Mouse (Mus musculus): ENCODE data around the gene Rap1gap. TPM values are rescaled to one million over a fixed set of nuclear protein-coding genes. Genes with fewer than 3 reads are reported as not detected.

Gene Rap1gap
- total and polyA plus RNA-seq, 3 experiments = 7.7 to 42.6 TPM; not detected in 1

GRCm38 (mm10) chr4:137778397-137779184, 114.1 kb downstream of the Rap1gap start:
- Histone ChIP-seq H3K9me3 (replicated peaks; ENCODE audit: insufficient read depth, low read length) (no peaks in the 10 kb centered on the region), H3K36me3 (ENCODE audit: control insufficient read depth in 1 of 2, insufficient read depth in 2 of 2, low read length in 2 of 2) (no peaks in the 10 kb centered on the region), H3K79me2 (ENCODE audit: control insufficient read depth, insufficient read depth, low read length, poor library complexity) (no peaks in the 10 kb centered on the region), H3K9ac (ENCODE audit: control insufficient read depth, low read depth, low read length, poor library complexity, severe bottlenecking) (no peak overlapping the region), H3K4me3 (ENCODE audit: control insufficient read depth in 1 of 2, insufficient read depth in 1 of 2, low read depth in 2 of 2, low read length in 2 of 2) (no peak overlapping the region), H3K27ac (ENCODE audit: control insufficient read depth, low read depth, low read length) (no peak overlapping the region), H3K4me1 (ENCODE audit: control insufficient read depth in 1 of 2, insufficient read depth in 2 of 2, low read length in 2 of 2) (no peaks in the 10 kb centered on the region), H3K27me3 (ENCODE audit: control insufficient read depth in 1 of 2, insufficient read depth in 2 of 2, low read length in 2 of 2) (no peaks in the 10 kb centered on the region)
- DNase-seq (ENCODE audit: low read depth, low spot score) = no peak
- TF ChIP-seq TAL1 (IDR thresholded peaks at IDR 0.05; ENCODE audit: low read length) = no peak
- TF ChIP-seq USF2 (IDR thresholded peaks at IDR 0.05; ENCODE audit: borderline replicate concordance in 1 of 2, insufficient read depth in 1 of 2, low read depth in 1 of 2, low read length in 2 of 2) = no peak
- TF ChIP-seq USF1 (IDR thresholded peaks at IDR 0.05; ENCODE audit: low read depth, low read length) = no peak
- TF ChIP-seq CHD2 (IDR thresholded peaks at IDR 0.05; ENCODE audit: low read length) = no peak
- TF ChIP-seq CTCF (IDR thresholded peaks at IDR 0.05 in 2 of 3, conservative IDR thresholded peaks at IDR 0.05 in 1 of 3; ENCODE audit: control insufficient read depth in 1 of 3, insufficient read depth in 1 of 3, low read depth in 2 of 3, low read length in 3 of 3, poor library complexity in 1 of 3, severe bottlenecking in 1 of 3) = no peak
- TF ChIP-seq MAZ (IDR thresholded peaks at IDR 0.05; ENCODE audit: low read depth, low read length) = no peak
- no peak for TF ChIP-seq RCOR1 (IDR thresholded peaks at IDR 0.05; ENCODE audit: low read depth, low read length)
- TF ChIP-seq MEF2A (IDR thresholded peaks at IDR 0.05; ENCODE audit: extremely low read depth, insufficient replicate concordance, low read depth, low read length, poor library complexity, severe bottlenecking) = no peak
- no peak for TF ChIP-seq RAD21 (IDR thresholded peaks at IDR 0.05; ENCODE audit: low read depth, low read length)
- no peak for TF ChIP-seq POLR2AphosphoS5 (IDR thresholded peaks at IDR 0.05; ENCODE audit: borderline replicate concordance, low read depth, low read length)
- TF ChIP-seq CHD1 (IDR thresholded peaks at IDR 0.05; ENCODE audit: low read depth, low read length) = no peak
- TF ChIP-seq ZMIZ1 (IDR thresholded peaks at IDR 0.05; ENCODE audit: low read depth, low read length) = no peak
- TF ChIP-seq UBTF (IDR thresholded peaks at IDR 0.05; ENCODE audit: borderline replicate concordance, insufficient read depth, low read depth, low read length) = no peak
- no peak for TF ChIP-seq ZC3H11A (IDR thresholded peaks at IDR 0.05; ENCODE audit: low read depth, low read length)
- no peak for TF ChIP-seq GABPA (IDR thresholded peaks at IDR 0.05; ENCODE audit: low read depth, low read length)
- no peak for TF ChIP-seq E2F4 (IDR thresholded peaks at IDR 0.05; ENCODE audit: borderline replicate concordance, low read depth, low read length)
- no peak for TF ChIP-seq KAT2A (conservative IDR thresholded peaks at IDR 0.05; ENCODE audit: low read depth, low read length)
- no peak for TF ChIP-seq HCFC1 (IDR thresholded peaks at IDR 0.05; ENCODE audit: low read depth, low read length)
- TF ChIP-seq ELF1 (IDR thresholded peaks at IDR 0.05; ENCODE audit: low read depth, low read length) = no peak
- TF ChIP-seq EP300 (IDR thresholded peaks at IDR 0.05; ENCODE audit: low read depth in 1 of 2, low read length in 2 of 2) = no peak

Other genes with a start within 250 kb of the Rap1gap start
- gene Cela3b, start 234.2 kb upstream of the Rap1gap start, total RNA-seq (2012; rRNA removed) = not detected in 2 replicates
- gene Cela3b, start 234.2 kb upstream of the Rap1gap start, polyA plus RNA-seq (2012; ENCODE audit: insufficient read depth in 1 of 2, insufficient read length in 2 of 2, low read depth in 1 of 2, low replicate concordance in 2 of 2, missing spikeins in 1 of 2) = not detected
- gene 1700013G24Rik, start 211.4 kb upstream of the Rap1gap start, total RNA-seq (2012; rRNA removed) = not detected in 2 replicates
- gene 1700013G24Rik, start 211.4 kb upstream of the Rap1gap start, polyA plus RNA-seq (2012; ENCODE audit: insufficient read depth in 1 of 2, insufficient read length in 2 of 2, low read depth in 1 of 2, low replicate concordance in 2 of 2, missing spikeins in 1 of 2) = not detected
- gene Hspg2, start 196.0 kb upstream of the Rap1gap start, total RNA-seq (2012; rRNA removed) = 0.04 TPM in 1 of 2 replicates, not detected in the other
- under 1 TPM in 1 of 2 experiments, not detected in 1; 0.04 TPM for gene Hspg2, start 196.0 kb upstream of the Rap1gap start, polyA plus RNA-seq (2012; ENCODE audit: insufficient read depth in 1 of 2, insufficient read length in 2 of 2, low read depth in 1 of 2, low replicate concordance in 2 of 2, missing spikeins in 1 of 2)
- not detected in 2 replicates for gene Ldlrad2, start 90.2 kb upstream of the Rap1gap start, total RNA-seq (2012; rRNA removed)
- gene Ldlrad2, start 90.2 kb upstream of the Rap1gap start, polyA plus RNA-seq (2012; ENCODE audit: insufficient read depth in 1 of 2, insufficient read length in 2 of 2, low read depth in 1 of 2, low replicate concordance in 2 of 2, missing spikeins in 1 of 2) = not detected
- 25.4 and 27.1 TPM in 2 replicates for gene Usp48, start 71.0 kb upstream of the Rap1gap start, total RNA-seq (2012; rRNA removed)
- gene Usp48, start 71.0 kb upstream of the Rap1gap start, polyA plus RNA-seq (2012; ENCODE audit: insufficient read depth in 1 of 2, insufficient read length in 2 of 2, low read depth in 1 of 2, low replicate concordance in 2 of 2, missing spikeins in 1 of 2) = 10 to 100 TPM in 1 of 2 experiments, not detected in 1; 99.6 TPM
- not detected in 2 replicates for gene Alpl, start 131.7 kb downstream of the Rap1gap start, total RNA-seq (2012; rRNA removed)
- gene Alpl, start 131.7 kb downstream of the Rap1gap start, polyA plus RNA-seq (2012; ENCODE audit: insufficient read depth in 1 of 2, insufficient read length in 2 of 2, low read depth in 1 of 2, low replicate concordance in 2 of 2, missing spikeins in 1 of 2) = not detected
- gene Ece1, start 197.5 kb downstream of the Rap1gap start, total RNA-seq (2012; rRNA removed) = 20.5 and 43.8 TPM in 2 replicates
- 10 to 100 TPM in 1 of 2 experiments, not detected in 1; 25.3 TPM for gene Ece1, start 197.5 kb downstream of the Rap1gap start, polyA plus RNA-seq (2012; ENCODE audit: insufficient read depth in 1 of 2, insufficient read length in 2 of 2, low read depth in 1 of 2, low replicate concordance in 2 of 2, missing spikeins in 1 of 2)

All from MEL (cell line).